Mouse (Mus musculus) hindbrain, embryonic 15.5 days (tissue): ENCODE measurements around the gene Gchfr. TPM values are rescaled to one million over a fixed set of nuclear protein-coding genes. Genes with fewer than 3 reads are reported as not detected.

Experiments
- ATAC-seq: fragments of 200-750 bp; cut with Nextera tagmentation; 2 replicates; pipeline ENCODE4 v1.8.0; 2017; ENCODE audit warnings: low read depth, moderate number of reproducible peaks, moderate TSS enrichment; ENCODE audit not compliant: low FRiP score
- H3K27ac ChIP-seq: fragments of 300-500 bp; sonication (generic); replicated peaks from 2 replicates; pipeline ENCODE4 v1.5.1; 2015; ENCODE audit warnings: mild to moderate bottlenecking, inconsistent platforms
- H3K27me3 ChIP-seq: fragments of 300-500 bp; sonication (generic); 2 replicates; pipeline ENCODE4 v1.6.1; 2015; ENCODE audit warnings: control low read depth, inconsistent platforms
- H3K36me3 ChIP-seq: fragments of 300-500 bp; sonication (generic); 2 replicates; pipeline ENCODE4 v1.6.1; 2015; ENCODE audit warnings: control low read depth, inconsistent platforms
- H3K4me1 ChIP-seq: fragments of 300-500 bp; sonication (generic); replicated peaks from 2 replicates; pipeline ENCODE4 v1.6.1; 2015; ENCODE audit warnings: control low read depth, inconsistent platforms
- H3K4me2 ChIP-seq: fragments of 300-500 bp; sonication (generic); 2 replicates; pipeline ENCODE4 v1.6.1; 2015; ENCODE audit warnings: moderate library complexity, mild to moderate bottlenecking, inconsistent platforms
- H3K4me3 ChIP-seq: fragments of 300-500 bp; sonication (generic); 2 replicates; pipeline ENCODE4 v1.5.1; 2015; ENCODE audit warnings: mild to moderate bottlenecking, inconsistent platforms
- H3K9ac ChIP-seq: fragments of 300-500 bp; sonication (generic); 2 replicates; pipeline ENCODE4 v1.6.1; 2015; ENCODE audit warnings: inconsistent platforms
- H3K9me3 ChIP-seq: fragments of 300-500 bp; sonication (generic); 2 replicates; pipeline ENCODE4 v1.6.1; 2016; ENCODE audit warnings: control low read depth, inconsistent platforms
- WGBS: fragments of 180-500 bp; shearing (Covaris S2); methylation state at CpG from one replicate; pipeline ENCODE4 v1.1.7; 2015; 5-methylcytosine and 5-hydroxymethylcytosine counted together
- polyA plus RNA-seq: library from polyadenylated mRNA; unstranded; fragments of >200 nt; fragmentation: Nextera tagmentation; extraction: Ambion mirVana; gene quantifications from 2 replicates; pipeline ENCODE4 v1.2.1, GENCODE M21; 2015

The Gchfr gene
- polyA plus RNA-seq, 1 experiment from 2014 or later = 10.0 TPM

GRCm38 (mm10) chr2:119203871-119204460, 36.4 kb downstream of the Gchfr start:
- H3K4me2 ChIP-seq = no peak overlapping the region
- WGBS = 74% methylated on average over 4 of the region's 4 CpGs
- no peaks in the 10 kb centered on the region for H3K9me3 ChIP-seq
- ATAC-seq = no peak
- peaks cover 26% of the 10 kb centered on the region for H3K4me1 ChIP-seq
- H3K27ac ChIP-seq = no peak overlapping the region
- no peaks in the 10 kb centered on the region for H3K27me3 ChIP-seq
- no peaks in the 10 kb centered on the region for H3K36me3 ChIP-seq
- H3K9ac ChIP-seq = no peak overlapping the region
- no peak overlapping the region for H3K4me3 ChIP-seq

GRCm38 (mm10) chr2:119207961-119208343, 40.4 kb downstream of the Gchfr start:
- H3K9me3 ChIP-seq = no peaks in the 10 kb centered on the region
- no peak for ATAC-seq
- H3K36me3 ChIP-seq = peaks cover 25% of the 10 kb centered on the region
- H3K4me1 ChIP-seq = peaks cover 29% of the 10 kb centered on the region
- H3K4me2 ChIP-seq = peak overlapping the region; percentile 74
- WGBS = 25% methylated on average over 6 of the region's 6 CpGs
- H3K4me3 ChIP-seq = peak overlapping the region; percentile 63
- H3K27me3 ChIP-seq = no peaks in the 10 kb centered on the region
- H3K9ac ChIP-seq = peak overlapping the region; percentile 75
- H3K27ac ChIP-seq = peak overlapping the region; percentile 89

GRCm38 (mm10) chr2:119208344-119209175, 41.0 kb downstream of the Gchfr start, which contains the start of the genes Zfyve19 and Dnajc17:
Gene Zfyve19 (plus strand): TSS chr2:119208617.
Gene Dnajc17 (minus strand): TSS chr2:119208795.
- Histone ChIP-seq H3K4me1 (peaks cover 25% of the 10 kb centered on the region), H3K27me3 (no peaks in the 10 kb centered on the region), H3K4me3 (peak within 1 kb of the TSS; percentile 63), H3K9ac (peak within 1 kb of the TSS; percentile 75), H3K4me2 (peak within 1 kb of the TSS; percentile 74), H3K9me3 (no peaks in the 10 kb centered on the region), H3K27ac (peak within 1 kb of the TSS; percentile 89), H3K36me3 (peaks cover 29% of the 10 kb centered on the region)
- ATAC-seq = peak; percentile 98
- under 1% methylated on average over 51 of the region's 51 CpGs for WGBS

GRCm38 (mm10) chr2:119209176-119209507, 41.6 kb downstream of the Gchfr start:
- WGBS = 1% methylated on average over 13 of the region's 13 CpGs
- H3K36me3 ChIP-seq = peaks cover 29% of the 10 kb centered on the region
- peak overlapping the region; percentile 73 for H3K27ac ChIP-seq
- peak overlapping the region; percentile 66 for H3K9ac ChIP-seq
- peaks cover 20% of the 10 kb centered on the region for H3K4me1 ChIP-seq
- H3K4me3 ChIP-seq = peak overlapping the region; percentile 63
- no peak for ATAC-seq
- peak overlapping the region; percentile 70 for H3K4me2 ChIP-seq
- no peaks in the 10 kb centered on the region for H3K9me3 ChIP-seq
- no peaks in the 10 kb centered on the region for H3K27me3 ChIP-seq

Other genes starting within 250 kb of the Gchfr start
- gene Chst14, start 241.3 kb upstream of the Gchfr start, polyA plus RNA-seq = 6.2 and 6.9 TPM in 2 replicates
- 37.0 and 39.0 TPM in 2 replicates for gene Ccdc32, start 138.4 kb upstream of the Gchfr start, polyA plus RNA-seq
- 3.7 and 4.8 TPM in 2 replicates for gene Rpusd2, start 133.0 kb upstream of the Gchfr start, polyA plus RNA-seq
- gene Knl1, start 120.7 kb upstream of the Gchfr start, polyA plus RNA-seq = 10.3 and 11.8 TPM in 2 replicates
- 11.7 and 12.7 TPM in 2 replicates for gene Rad51, start 55.0 kb upstream of the Gchfr start, polyA plus RNA-seq
- gene Rmdn3, start 10.7 kb upstream of the Gchfr start, polyA plus RNA-seq = 45.2 and 45.8 TPM in 2 replicates
- gene Gm14137, start 6.7 kb downstream of the Gchfr start, polyA plus RNA-seq = 0.83 and 0.97 TPM in 2 replicates
- gene Zfyve19, start 40.8 kb downstream of the Gchfr start, polyA plus RNA-seq = 58.9 and 68.5 TPM in 2 replicates
- 22.6 and 24.8 TPM in 2 replicates for gene Dnajc17, start 41.0 kb downstream of the Gchfr start, polyA plus RNA-seq
- gene Ppp1r14d, start 62.1 kb downstream of the Gchfr start, polyA plus RNA-seq = not detected in 2 replicates
- gene Spint1, start 69.6 kb downstream of the Gchfr start, polyA plus RNA-seq = 0.96 and 0.99 TPM in 2 replicates
- gene Rhov, start 103.5 kb downstream of the Gchfr start, polyA plus RNA-seq = 44.2 and 45.5 TPM in 2 replicates
- 27.3 and 30.2 TPM in 2 replicates for gene Vps18, start 121.0 kb downstream of the Gchfr start, polyA plus RNA-seq
- 5.0 and 5.1 TPM in 2 replicates for gene Dll4, start 158.0 kb downstream of the Gchfr start, polyA plus RNA-seq
- 10.7 and 11.6 TPM in 2 replicates for gene Chac1, start 183.5 kb downstream of the Gchfr start, polyA plus RNA-seq